Mouse (Mus musculus) lung, postnatal 25 days (tissue): ENCODE data around the gene Clock.

Experiments
- DNase-seq: peaks from one replicate; pipeline ENCODE4 v3.0.0; 2022; ENCODE audit warnings: low spot score

Clock gene

GRCm38 (mm10) chr5:76179171-76179570 is 125.4 kb downstream of the Clock start:
- no peak for DNase-seq

GRCm38 (mm10) chr5:76177664-76178063 is 126.9 kb downstream of the Clock start:
- DNase-seq: no peak

- DNase-seq: no peak
These were observed 127.8 kb downstream of the Clock start for GRCm38 (mm10) chr5:76176841-76177240.

- DNase-seq: no peak
These were observed 128.2 kb downstream of the Clock start for GRCm38 (mm10) chr5:76176411-76176810.

- no peak for DNase-seq
These were observed 129.5 kb downstream of the Clock start for GRCm38 (mm10) chr5:76175051-76175450.

GRCm38 (mm10) chr5:76171039-76171438 is 133.6 kb downstream of the Clock start:
- DNase-seq: no peak

GRCm38 (mm10) chr5:76170522-76170921 is 134.1 kb downstream of the Clock start:
- no peak for DNase-seq

GRCm38 (mm10) chr5:76164827-76165226 is 139.8 kb downstream of the Clock start:
- no peak for DNase-seq

GRCm38 (mm10) chr5:76163828-76164390 is 140.7 kb downstream of the Clock start:
- DNase-seq: no peak

- DNase-seq: no peak
These were observed 141.7 kb downstream of the Clock start for GRCm38 (mm10) chr5:76162926-76163325.

- DNase-seq: no peak
These were observed 143.1 kb downstream of the Clock start for GRCm38 (mm10) chr5:76161491-76161890.

- DNase-seq: no peak
These were observed 144.5 kb downstream of the Clock start for GRCm38 (mm10) chr5:76160086-76160485.
